Mouse (Mus musculus): ENCODE measurements around the gene Mrpl54. TPM values are rescaled to one million over a fixed set of nuclear protein-coding genes. Genes with fewer than 3 reads are reported as not detected.

The Mrpl54 gene
- total RNA-seq (2023), result 10 to 100 TPM; 75.9 to 85.4 TPM

DNA sequence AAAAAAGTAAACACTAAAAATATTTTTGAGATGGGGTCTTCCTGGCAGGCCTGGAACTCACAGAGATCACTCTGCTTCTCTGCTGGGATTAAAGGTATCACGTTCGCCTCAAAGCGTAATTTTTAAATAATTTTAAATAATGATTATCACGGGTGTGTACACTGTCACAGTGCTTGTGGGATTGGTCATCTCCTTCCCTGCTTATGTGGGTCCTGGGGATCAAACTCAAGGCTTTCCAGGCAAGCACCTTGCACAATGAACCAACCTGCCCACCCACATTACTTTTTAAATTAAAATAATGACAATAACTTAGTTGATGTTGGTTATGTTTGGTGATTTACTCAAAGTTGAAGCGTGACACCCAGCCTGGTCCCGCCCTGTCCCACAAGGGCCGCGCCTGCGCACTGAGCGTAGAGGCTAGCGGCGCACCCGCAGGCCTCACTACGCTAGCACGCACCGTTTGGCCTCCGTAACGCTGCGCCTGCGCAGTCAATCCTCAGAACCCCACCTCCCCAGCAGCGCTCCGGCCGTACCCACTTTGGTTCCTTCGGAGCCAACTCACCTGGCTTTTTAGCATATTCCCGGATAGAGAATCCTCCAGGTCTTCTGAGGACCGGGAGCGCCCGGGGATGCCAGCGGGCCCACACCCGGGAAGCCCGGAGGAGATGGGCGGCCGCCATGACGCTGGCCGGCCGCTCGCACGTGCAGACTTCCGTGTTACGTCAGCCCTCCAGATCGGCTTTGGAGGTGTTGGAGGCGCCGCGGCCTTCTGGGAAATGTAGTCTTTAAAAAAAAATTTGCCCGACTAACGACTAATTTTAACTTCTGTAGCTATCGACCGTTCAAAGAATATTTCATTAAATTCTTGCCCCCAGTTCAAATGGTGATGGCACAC lies at the start of gene Mrpl54, which contains the start of gene Apba3:
Mrpl54 (minus strand) TSS at position 724 of the 895 bp plus-strand sequence.
Apba3 (plus strand) TSS at position 750 of the 895 bp plus-strand sequence.

DNA sequence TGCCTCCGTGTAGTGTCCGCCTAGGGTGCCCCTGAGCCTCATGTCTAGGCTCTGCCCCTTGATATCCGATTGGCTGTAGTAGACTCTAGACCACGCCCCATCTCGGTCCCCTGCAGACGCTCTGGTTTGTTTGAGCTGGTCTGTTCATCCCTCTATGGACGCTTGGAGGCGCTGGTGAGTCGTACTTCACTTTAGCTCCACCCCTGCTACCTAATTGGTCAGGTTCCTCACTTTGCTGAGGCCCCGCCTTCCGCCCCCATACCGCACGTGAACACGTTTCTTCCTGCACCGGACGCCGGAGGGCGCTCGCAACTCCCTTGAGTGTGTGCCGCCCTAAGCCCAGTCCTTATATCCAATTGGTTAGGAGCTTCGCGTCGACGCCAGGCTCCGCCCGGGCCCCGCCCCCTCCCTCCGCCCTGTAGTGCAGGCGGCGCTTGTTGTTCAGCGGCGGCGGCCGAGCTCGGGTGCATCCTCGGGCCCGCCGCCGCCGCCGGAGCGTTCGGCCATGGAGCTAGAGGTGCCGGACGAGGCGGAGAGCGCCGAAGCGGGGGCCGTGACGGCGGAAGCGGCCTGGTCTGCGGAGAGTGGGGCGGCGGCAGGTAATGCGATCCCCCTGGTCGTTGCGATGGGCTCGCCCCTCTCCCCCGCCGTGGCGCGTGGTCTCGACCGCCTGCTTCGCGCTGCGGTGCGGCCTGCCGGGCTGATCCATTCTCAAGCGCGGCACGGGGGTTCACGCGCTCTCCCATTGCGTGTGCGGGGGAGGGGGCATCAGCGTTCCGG lies 26.0 kb upstream of the Mrpl54 start, which contains the start of gene Pip5k1c:
Pip5k1c (plus strand) TSS at position 410 of the 780 bp plus-strand sequence.

DNA sequence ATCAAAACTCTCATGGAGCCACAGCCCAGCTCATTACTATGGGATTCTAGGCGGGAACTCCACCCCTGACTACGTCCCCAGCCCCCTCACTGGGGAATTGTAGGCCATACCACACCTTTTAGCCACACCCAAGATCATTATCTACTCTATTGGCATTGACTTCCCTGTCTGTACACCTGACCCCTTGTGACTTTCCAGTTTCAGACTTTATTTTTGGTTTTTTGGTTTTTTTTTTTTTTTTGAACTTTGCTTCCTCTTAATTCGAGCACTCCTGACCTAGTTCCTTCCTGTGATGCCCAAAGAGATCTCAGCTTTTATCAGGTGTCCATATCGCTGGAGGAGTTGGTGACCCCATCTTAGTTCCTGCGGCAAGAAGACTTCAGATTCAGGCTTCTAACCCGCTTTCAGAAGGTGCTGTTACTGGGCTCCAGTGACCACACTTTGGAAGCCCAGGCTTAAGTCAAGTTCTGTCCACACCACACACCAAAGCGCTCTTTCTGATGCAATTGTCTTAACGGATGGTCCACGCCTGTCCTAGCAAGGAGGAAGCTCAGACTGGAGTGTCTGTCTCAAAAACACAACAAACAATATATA lies 24.9 kb upstream of the Mrpl54 start, which contains the start of gene Tjp3:
Tjp3 (minus strand) TSS at position 71 of the 594 bp plus-strand sequence.

DNA sequence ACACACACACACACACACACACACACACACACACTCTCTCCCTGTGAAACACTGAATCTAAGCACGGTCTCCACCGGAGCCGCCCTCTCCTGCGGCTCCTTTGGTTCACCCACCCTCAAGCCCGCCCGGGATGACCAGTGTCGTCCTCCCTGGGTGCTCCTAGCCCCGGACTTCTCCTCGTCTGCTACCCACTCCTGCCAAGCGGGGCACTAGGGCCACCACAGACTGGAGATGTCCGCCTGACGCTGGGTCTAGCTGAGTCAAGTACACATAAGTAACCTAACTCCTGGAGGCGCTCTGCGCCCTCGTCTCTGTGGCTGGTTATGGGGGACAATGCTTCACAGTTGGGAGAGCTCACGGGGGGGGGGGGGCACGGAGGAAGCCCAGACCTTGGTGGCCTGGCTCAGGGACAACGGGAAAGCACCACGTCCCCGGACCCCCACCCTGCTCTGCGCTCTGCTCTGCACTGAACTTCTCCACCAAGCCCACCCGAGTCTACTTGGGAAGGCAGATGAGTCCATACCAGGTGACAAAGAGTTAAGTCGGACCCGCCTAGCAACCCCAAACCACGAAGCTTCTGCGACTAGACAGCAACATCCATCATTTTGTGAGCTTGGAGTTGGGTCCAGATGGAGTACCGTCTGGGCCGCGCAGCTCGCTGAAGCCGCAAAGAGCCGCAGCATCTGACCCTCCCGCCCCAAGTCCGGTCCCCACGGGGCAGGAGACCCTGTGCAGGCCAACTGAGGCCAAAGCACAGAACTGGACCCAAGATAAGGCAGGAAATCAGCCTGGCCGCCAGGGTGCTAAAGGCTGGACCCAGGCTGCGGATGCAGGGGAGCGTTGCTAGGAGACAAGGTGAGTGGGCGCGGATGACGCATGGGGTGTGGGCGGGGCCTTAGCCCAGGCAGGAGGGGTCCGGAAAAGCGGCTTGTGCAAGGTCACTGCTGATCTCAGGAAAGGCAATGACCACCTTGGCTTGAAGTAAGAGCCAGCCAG lies 14.0 kb downstream of the Mrpl54 start, which contains the start of gene Matk:
Matk (plus strand) TSS at position 512 of the 996 bp plus-strand sequence.

DNA sequence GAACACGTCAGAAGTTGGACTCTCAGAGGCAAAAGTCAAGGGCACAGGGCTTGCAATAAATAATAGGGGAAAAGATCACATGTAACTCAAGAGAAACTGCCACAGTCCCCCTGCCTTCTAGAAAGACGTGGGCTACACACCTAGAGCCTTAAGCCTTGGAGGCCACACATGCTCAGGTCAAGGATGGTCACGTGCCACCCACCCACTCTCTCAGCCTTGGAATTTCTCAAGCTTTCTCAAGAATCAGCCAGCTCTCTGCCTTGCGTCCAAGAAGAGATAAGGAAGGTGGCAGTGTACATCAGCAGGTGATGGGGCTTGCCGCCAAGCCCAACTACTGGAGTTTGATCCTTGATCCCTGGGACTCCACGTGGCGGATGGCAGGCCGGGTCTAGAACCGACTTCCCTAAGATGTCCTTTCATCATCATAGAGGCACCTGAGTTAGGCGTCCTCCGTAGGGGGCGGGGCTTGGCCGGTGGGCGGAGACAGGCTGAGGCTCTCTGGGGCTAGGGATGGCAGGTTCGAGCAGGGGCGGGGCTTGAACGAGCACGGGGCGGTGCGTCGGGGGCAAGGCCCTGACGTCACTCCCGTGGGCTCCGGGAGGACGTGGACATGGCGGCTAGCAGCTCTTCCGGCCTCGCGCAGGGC lies 34.0 kb downstream of the Mrpl54 start, which contains the start of gene Zfr2:
Zfr2 (plus strand) TSS at position 576 of the 646 bp plus-strand sequence.

DNA sequence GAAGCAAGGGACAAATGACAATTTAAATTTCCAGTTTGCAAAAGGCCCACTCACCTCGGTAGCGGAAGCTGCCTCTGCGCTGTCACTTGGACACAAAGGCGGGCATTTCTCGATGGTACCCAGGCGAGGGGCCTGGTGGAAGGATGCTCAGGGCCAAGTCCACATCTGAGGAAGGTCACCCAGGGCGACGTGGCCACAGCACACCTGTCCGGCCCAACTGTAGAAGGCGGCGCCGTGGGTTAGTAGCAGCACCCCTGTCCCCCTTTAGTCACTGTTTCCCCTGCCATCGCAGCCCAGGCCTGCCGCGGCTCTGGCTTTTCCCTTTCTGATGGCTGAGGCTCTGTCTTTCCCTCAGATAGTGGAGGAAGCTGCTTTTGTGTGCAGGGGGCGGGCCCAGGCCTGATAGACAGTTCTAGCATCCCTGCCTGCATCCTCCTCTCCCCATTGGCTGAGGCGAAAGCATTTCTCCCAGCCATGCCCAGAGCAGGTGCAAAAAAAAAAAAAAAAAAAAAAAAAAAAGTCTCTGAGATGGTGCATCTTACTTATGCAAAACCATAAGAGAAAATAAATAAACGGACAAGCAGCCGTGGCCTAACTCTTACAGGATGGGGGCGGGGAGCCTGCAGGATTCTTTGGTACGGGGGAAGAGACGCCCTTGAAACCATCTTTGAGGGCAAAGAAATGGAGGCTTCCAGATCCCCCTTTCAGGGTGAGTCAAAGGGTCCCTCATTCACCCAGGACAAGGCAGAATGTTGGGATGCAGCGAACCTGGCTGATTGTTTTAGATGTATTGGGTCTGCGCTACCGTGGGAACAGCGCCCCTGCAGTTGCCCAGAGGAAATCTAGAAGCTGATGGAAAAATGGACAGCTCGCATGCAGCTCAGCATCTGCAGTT lies 36.0 kb downstream of the Mrpl54 start, which contains the start of gene Atcay:
Atcay (minus strand) TSS at position 396 of the 895 bp plus-strand sequence.

Other genes starting within 250 kb of the Mrpl54 start
- gene Diras1, start 241.3 kb downstream of the Mrpl54 start, total RNA-seq (2023), result not detected
- 10 to 100 TPM; 11.8 to 12.8 TPM for gene Slc39a3, start 229.5 kb downstream of the Mrpl54 start, total RNA-seq (2023)
- 10 to 100 TPM; 54.7 to 57.0 TPM for gene Sgta, start 206.8 kb downstream of the Mrpl54 start, total RNA-seq (2023)
- gene Thop1, start 196.9 kb downstream of the Mrpl54 start, total RNA-seq (2023), result 1 to 10 TPM; 4.8 to 9.0 TPM
- gene Creb3l3, start 168.1 kb downstream of the Mrpl54 start, total RNA-seq (2023), result not detected
- 100 to 1,000 TPM; 100 to 101 TPM for gene Map2k2, start 161.0 kb downstream of the Mrpl54 start, total RNA-seq (2023)
- gene Zbtb7a, start 131.7 kb downstream of the Mrpl54 start, total RNA-seq (2023), result 100 to 1,000 TPM; 124 TPM
- gene Pias4, start 99.0 kb downstream of the Mrpl54 start, total RNA-seq (2023), result 10 to 100 TPM; 23.5 to 34.3 TPM
- gene Eef2, start 90.3 kb downstream of the Mrpl54 start, total RNA-seq (2023), result 1,000 to 10,000 TPM; 1,547 to 1,607 TPM
- gene Dapk3, start 83.9 kb downstream of the Mrpl54 start, total RNA-seq (2023), result 10 to 100 TPM; 33.4 to 35.1 TPM
- gene 4930442H23Rik, start 83.1 kb downstream of the Mrpl54 start, total RNA-seq (2023), result not detected
- gene Nmrk2, start 64.9 kb downstream of the Mrpl54 start, total RNA-seq (2023), result not detected
- gene Atcay, start 36.1 kb downstream of the Mrpl54 start, total RNA-seq (2023), result not detected
- gene Zfr2, start 33.8 kb downstream of the Mrpl54 start, total RNA-seq (2023), result 1 to 10 TPM; 1.3 to 2.7 TPM
- gene Matk, start 14.0 kb downstream of the Mrpl54 start, total RNA-seq (2023), result 10 to 100 TPM; 42.3 to 59.6 TPM
- gene Apba3, start within 50 bp of the Mrpl54 start, total RNA-seq (2023), result 10 to 100 TPM; 42.4 to 46.0 TPM
- gene Tjp3, start 24.6 kb upstream of the Mrpl54 start, total RNA-seq (2023), result 1 to 10 TPM; 1.7 to 4.5 TPM
- gene Pip5k1c, start 26.0 kb upstream of the Mrpl54 start, total RNA-seq (2023), result 100 to 1,000 TPM; 135 to 147 TPM
- 10 to 100 TPM; 29.4 to 32.4 TPM for gene Cactin, start 54.2 kb upstream of the Mrpl54 start, total RNA-seq (2023)
- under 1 TPM in 1 of 2 experiments, not detected in 1; 0.26 TPM for gene Tbxa2r, start 61.8 kb upstream of the Mrpl54 start, total RNA-seq (2023)
- gene Gipc3, start 76.3 kb upstream of the Mrpl54 start, total RNA-seq (2023), result under 1 TPM in 1 of 2 experiments, not detected in 1; 0.15 TPM
- 10 to 100 TPM; 71.4 to 85.8 TPM for gene Hmg20b, start 83.5 kb upstream of the Mrpl54 start, total RNA-seq (2023)
- gene Mfsd12, start 90.6 kb upstream of the Mrpl54 start, total RNA-seq (2023), result 10 to 100 TPM; 38.4 to 44.6 TPM
- gene 4930404N11Rik, start 98.9 kb upstream of the Mrpl54 start, total RNA-seq (2023), result 1 to 10 TPM; 3.5 to 3.7 TPM
- 10 to 100 TPM; 33.5 to 38.0 TPM for gene Fzr1, start 111.6 kb upstream of the Mrpl54 start, total RNA-seq (2023)
- gene Dohh, start 117.5 kb upstream of the Mrpl54 start, total RNA-seq (2023), result 10 to 100 TPM; 31.3 to 35.2 TPM
- gene Gm48551, start 117.5 kb upstream of the Mrpl54 start, total RNA-seq (2023), result 1 to 10 TPM in 1 of 2 experiments, under 1 TPM in 1; 0.97 to 1.3 TPM
- 1 to 10 TPM; 2.3 to 3.7 TPM for gene Gm48552, start 122.1 kb upstream of the Mrpl54 start, total RNA-seq (2023)
- 10 to 100 TPM; 11.9 to 12.5 TPM for gene Smim24, start 126.1 kb upstream of the Mrpl54 start, total RNA-seq (2023)
- gene Nfic, start 188.7 kb upstream of the Mrpl54 start, total RNA-seq (2023), result 10 to 100 TPM; 71.7 to 75.6 TPM
- not detected for gene Celf5, start 215.8 kb upstream of the Mrpl54 start, total RNA-seq (2023)
- gene Ncln, start 229.5 kb upstream of the Mrpl54 start, total RNA-seq (2023), result 100 to 1,000 TPM; 108 to 128 TPM
- 10 to 100 TPM; 13.4 to 15.1 TPM for gene S1pr4, start 233.2 kb upstream of the Mrpl54 start, total RNA-seq (2023)

All from monocyte, adult 59 days (primary cell).